Mouse (Mus musculus): ENCODE measurements around the gene Hist1h2ai. TPM values are rescaled to one million over a fixed set of nuclear protein-coding genes. Genes with fewer than 3 reads are reported as not detected.
"Not testable (repeated sequence)": the region's sequence is repeated elsewhere in the genome, so short reads cannot be mapped to it uniquely, and the experiment has no call there.

The Hist1h2ai gene
- polyA plus RNA-seq, 1 experiment from 2014 or later = 21.4 TPM

GRCm38 (mm10) chr13:21754294-21755001, 38.2 kb downstream of the Hist1h2ai start:
- H3K4me2 ChIP-seq (replicated peaks) = peak overlapping the region; percentile 71
- ATAC-seq (ENCODE audit: low FRiP score, low read depth) = peak; percentile 5; the same call in 1 of the 2 replicates
- H3K4me3 ChIP-seq = peak overlapping the region; percentile 47
- WGBS = under 1% methylated on average over 23 of the region's 26 CpGs
- peak overlapping the region; percentile 52 for H3K9ac ChIP-seq (replicated peaks)
- peak overlapping the region; percentile 95 for H3K27ac ChIP-seq (replicated peaks)
- peaks cover 14% of the 10 kb centered on the region for H3K4me1 ChIP-seq
- H3K9me3 ChIP-seq, H3K27me3 ChIP-seq, H3K36me3 ChIP-seq: not testable (repeated sequence)

GRCm38 (mm10) chr13:21755707-21756106, 39.5 kb downstream of the Hist1h2ai start:
- Histone ChIP-seq H3K4me1 (peaks cover 13% of the 10 kb centered on the region; the same call in 1 of the 2 replicates), H3K9ac (replicated peaks) (no peak overlapping the region), H3K4me2 (replicated peaks) (peak overlapping the region; percentile 33; the same call in 1 of the 2 replicates), H3K27ac (replicated peaks) (no peak overlapping the region), H3K9me3 (no peaks in the 10 kb centered on the region), H3K4me3 (no peak overlapping the region), H3K36me3 (no peaks in the 10 kb centered on the region), H3K27me3 (no peaks in the 10 kb centered on the region)
- ATAC-seq (ENCODE audit: low FRiP score, low read depth) = no peak
- 73% methylated on average over 1 of the region's 1 CpGs for WGBS

Small RNA genes lying within 50 kb of the gene (microRNA-seq; reads per million reads assigned to microRNA genes)
- gene Gm44357 (not detected), gene Gm44367 (not detected), gene Gm44454 (not detected)

Other genes starting within 250 kb of the Hist1h2ai start
- gene Nkapl, start 247.9 kb upstream of the Hist1h2ai start, polyA plus RNA-seq (2016; fragmentation: Nextera tagmentation; extraction: Ambion mirVana) = 2.5 and 2.9 TPM in 2 replicates
- 6.8 and 7.4 TPM in 2 replicates for gene Zkscan4, start 237.5 kb upstream of the Hist1h2ai start, polyA plus RNA-seq (2016; fragmentation: Nextera tagmentation; extraction: Ambion mirVana)
- not detected in 2 replicates for gene Gm10065, start 237.0 kb upstream of the Hist1h2ai start, polyA plus RNA-seq (2016; fragmentation: Nextera tagmentation; extraction: Ambion mirVana)
- 0.30 and 0.47 TPM in 2 replicates for gene AK157302, start 221.2 kb upstream of the Hist1h2ai start, polyA plus RNA-seq (2016; fragmentation: Nextera tagmentation; extraction: Ambion mirVana)
- gene Gm11273, start 215.0 kb upstream of the Hist1h2ai start, polyA plus RNA-seq (2016; fragmentation: Nextera tagmentation; extraction: Ambion mirVana) = 3.2 and 4.4 TPM in 2 replicates
- gene Zkscan8, start 185.3 kb upstream of the Hist1h2ai start, polyA plus RNA-seq (2016; fragmentation: Nextera tagmentation; extraction: Ambion mirVana) = 8.9 and 9.2 TPM in 2 replicates
- gene Olfr1366, start 173.6 kb upstream of the Hist1h2ai start, polyA plus RNA-seq (2016; fragmentation: Nextera tagmentation; extraction: Ambion mirVana) = 0.21 and 0.22 TPM in 2 replicates
- not detected in 2 replicates for gene Olfr1535, start 156.5 kb upstream of the Hist1h2ai start, polyA plus RNA-seq (2016; fragmentation: Nextera tagmentation; extraction: Ambion mirVana)
- gene Olfr1364, start 134.7 kb upstream of the Hist1h2ai start, polyA plus RNA-seq (2016; fragmentation: Nextera tagmentation; extraction: Ambion mirVana) = not detected in 2 replicates
- not detected in 2 replicates for gene Olfr1362, start 102.4 kb upstream of the Hist1h2ai start, polyA plus RNA-seq (2016; fragmentation: Nextera tagmentation; extraction: Ambion mirVana)
- gene Olfr11, start 73.9 kb upstream of the Hist1h2ai start, polyA plus RNA-seq (2016; fragmentation: Nextera tagmentation; extraction: Ambion mirVana) = not detected in 2 replicates
- gene Olfr1361, start 53.0 kb upstream of the Hist1h2ai start, polyA plus RNA-seq (2016; fragmentation: Nextera tagmentation; extraction: Ambion mirVana) = not detected in 2 replicates
- gene Olfr1360, start 39.0 kb upstream of the Hist1h2ai start, polyA plus RNA-seq (2016; fragmentation: Nextera tagmentation; extraction: Ambion mirVana) = not detected in 2 replicates
- gene Olfr1359, start 18.3 kb upstream of the Hist1h2ai start, polyA plus RNA-seq (2016; fragmentation: Nextera tagmentation; extraction: Ambion mirVana) = not detected in 2 replicates
- gene Hist1h2bl, start 279 bp upstream of the Hist1h2ai start, polyA plus RNA-seq (2016; fragmentation: Nextera tagmentation; extraction: Ambion mirVana) = 2.2 and 3.1 TPM in 2 replicates
- gene Hist1h3h, start 1.2 kb downstream of the Hist1h2ai start, polyA plus RNA-seq (2016; fragmentation: Nextera tagmentation; extraction: Ambion mirVana) = 6.0 and 10.1 TPM in 2 replicates
- 5.8 TPM in 2 replicates for gene Hist1h2bm, start 5.6 kb downstream of the Hist1h2ai start, polyA plus RNA-seq (2016; fragmentation: Nextera tagmentation; extraction: Ambion mirVana)
- 0.97 and 1.4 TPM in 2 replicates for gene Hist1h4j, start 18.6 kb downstream of the Hist1h2ai start, polyA plus RNA-seq (2016; fragmentation: Nextera tagmentation; extraction: Ambion mirVana)
- gene Hist1h4k, start 34.1 kb downstream of the Hist1h2ai start, polyA plus RNA-seq (2016; fragmentation: Nextera tagmentation; extraction: Ambion mirVana) = 2.9 and 3.5 TPM in 2 replicates
- gene Hist1h2ak, start 37.4 kb downstream of the Hist1h2ai start, polyA plus RNA-seq (2016; fragmentation: Nextera tagmentation; extraction: Ambion mirVana) = 26.9 and 43.2 TPM in 2 replicates
- gene Hist1h2bn, start 37.7 kb downstream of the Hist1h2ai start, polyA plus RNA-seq (2016; fragmentation: Nextera tagmentation; extraction: Ambion mirVana) = 3.9 and 6.3 TPM in 2 replicates
- 30.4 and 37.6 TPM in 2 replicates for gene Hist1h1b, start 64.2 kb downstream of the Hist1h2ai start, polyA plus RNA-seq (2016; fragmentation: Nextera tagmentation; extraction: Ambion mirVana)
- gene Hist1h3i, start 66.9 kb downstream of the Hist1h2ai start, polyA plus RNA-seq (2016; fragmentation: Nextera tagmentation; extraction: Ambion mirVana) = 155 and 164 TPM in 2 replicates
- 6.1 and 12.2 TPM in 2 replicates for gene Hist1h2an, start 70.8 kb downstream of the Hist1h2ai start, polyA plus RNA-seq (2016; fragmentation: Nextera tagmentation; extraction: Ambion mirVana)
- 1.9 and 2.4 TPM in 2 replicates for gene Hist1h2bp, start 71.0 kb downstream of the Hist1h2ai start, polyA plus RNA-seq (2016; fragmentation: Nextera tagmentation; extraction: Ambion mirVana)
- 18.5 and 23.3 TPM in 2 replicates for gene Hist1h2bq, start 93.8 kb downstream of the Hist1h2ai start, polyA plus RNA-seq (2016; fragmentation: Nextera tagmentation; extraction: Ambion mirVana)
- not detected in 2 replicates for gene Hist1h2ao, start 94.0 kb downstream of the Hist1h2ai start, polyA plus RNA-seq (2016; fragmentation: Nextera tagmentation; extraction: Ambion mirVana)
- gene Hist1h4m, start 95.3 kb downstream of the Hist1h2ai start, polyA plus RNA-seq (2016; fragmentation: Nextera tagmentation; extraction: Ambion mirVana) = not detected in 2 replicates
- 11.5 and 17.5 TPM in 2 replicates for gene Hist1h4n, start 115.8 kb downstream of the Hist1h2ai start, polyA plus RNA-seq (2016; fragmentation: Nextera tagmentation; extraction: Ambion mirVana)
- 4,827 and 5,103 TPM in 2 replicates for gene Hist1h2ap, start 117.1 kb downstream of the Hist1h2ai start, polyA plus RNA-seq (2016; fragmentation: Nextera tagmentation; extraction: Ambion mirVana)
- gene Hist1h2br, start 117.3 kb downstream of the Hist1h2ai start, polyA plus RNA-seq (2016; fragmentation: Nextera tagmentation; extraction: Ambion mirVana) = 17.6 and 23.0 TPM in 2 replicates
- gene Zfp184, start 228.7 kb downstream of the Hist1h2ai start, polyA plus RNA-seq (2016; fragmentation: Nextera tagmentation; extraction: Ambion mirVana) = 22.3 and 24.2 TPM in 2 replicates

All from midbrain, embryonic 12.5 days (tissue).